Mouse (Mus musculus): Measurements from ENCODE around the gene Tbx2. TPM values are rescaled to one million over a fixed set of nuclear protein-coding genes. Genes with fewer than 3 reads are reported as not detected.

Gene Tbx2
- total and polyA plus RNA-seq, 3 experiments: 0.17 TPM; not detected in 2

DNA sequence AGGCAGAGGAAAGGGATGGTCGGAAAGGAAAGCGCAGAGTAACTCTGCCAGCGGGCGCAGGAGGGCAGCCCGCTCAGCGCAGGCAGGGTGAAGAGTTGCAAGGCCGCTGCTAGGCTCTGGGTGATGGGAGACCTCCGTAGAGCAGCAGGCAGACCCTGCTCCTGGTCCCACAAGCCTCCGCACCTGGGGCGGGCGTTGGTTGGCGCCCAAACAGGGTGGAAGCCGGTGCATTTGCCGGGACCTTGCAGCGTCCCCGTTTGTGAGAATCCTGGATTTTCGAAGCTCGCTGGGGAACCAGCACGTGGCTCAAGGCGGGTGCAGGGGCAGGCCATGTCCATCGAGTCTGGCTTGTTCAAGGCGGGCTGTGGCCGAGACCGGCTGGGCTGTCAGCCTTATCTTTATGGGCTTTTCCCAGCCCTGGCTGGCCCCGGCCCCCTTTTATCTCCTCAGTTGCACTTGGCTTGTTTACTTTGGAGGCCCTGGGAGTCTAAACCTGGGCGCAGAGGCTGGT is 56.2 kb downstream of the Tbx2 start:
- Histone ChIP-seq H3K27me3 (replicated peaks) (peaks cover 2% of the 10 kb centered on the region), H3K27ac (ENCODE audit: insufficient read depth, low read depth) (no peak overlapping the region), H3K79me2 (replicated peaks; ENCODE audit: control insufficient read depth, extremely low read depth, insufficient read depth, poor library complexity, severe bottlenecking) (no peaks in the 10 kb centered on the region), H3K9ac (ENCODE audit: insufficient read depth, low read depth) (no peak overlapping the region), H3K4me3 (replicated peaks in 1 of 3; ENCODE audit: low read depth in 2 of 3, low read length in 2 of 3, poor library complexity in 1 of 3) (no peak overlapping the region), H3K4me2 (ENCODE audit: insufficient read depth, low read depth, poor library complexity, severe bottlenecking) (no peak overlapping the region), H3K4me1 (ENCODE audit: control insufficient read depth in 1 of 2, insufficient read depth in 2 of 2) (peaks cover 20 to 33% of the 10 kb centered on the region in 2 experiments), H3K36me3 (replicated peaks in 1 of 2; ENCODE audit: control insufficient read depth in 1 of 2, insufficient read depth in 1 of 2, low read length in 1 of 2) (no peaks in the 10 kb centered on the region), H3K9me3 (replicated peaks; ENCODE audit: low read length) (no peaks in the 10 kb centered on the region)
- TF ChIP-seq MYC (IDR thresholded peaks at IDR 0.05; ENCODE audit: low read depth, low read length) (no peak), EP300 (IDR thresholded peaks at IDR 0.05; ENCODE audit: low read length) (no peak), NELFE (IDR thresholded peaks at IDR 0.05; ENCODE audit: low read depth, low read length) (no peak), MAFK (IDR thresholded peaks at IDR 0.05; ENCODE audit: insufficient replicate concordance, low read length) (no peak), IRF4 (IDR thresholded peaks at IDR 0.05; ENCODE audit: low read depth, low read length) (no peak), KAT2A (IDR thresholded peaks at IDR 0.05; ENCODE audit: insufficient replicate concordance, low read length) (no peak), HCFC1 (IDR thresholded peaks at IDR 0.05; ENCODE audit: low read depth, low read length) (no peak), CTCF (conservative IDR thresholded peaks at IDR 0.05 in 1 of 2, IDR thresholded peaks at IDR 0.05 in 1 of 2; ENCODE audit: low read depth in 2 of 2, low read length in 2 of 2) (no peak), NRF1 (IDR thresholded peaks at IDR 0.05; ENCODE audit: low read depth, low read length) (no peak), MEF2A (IDR thresholded peaks at IDR 0.05; ENCODE audit: borderline replicate concordance, low read depth, low read length) (no peak)
- no peak for DNase-seq (ENCODE audit: extremely low read depth)
- in situ Hi-C loops (cut with MboI; ENCODE audit: low pct_ligation_motif_present, low pct_unique_long_range_greater_than_20kb, low sequenced_read_pairs): no loop called here
- dilution Hi-C loops (cut with MboI; ENCODE audit: extremely low pct_ligation_motif_present, extremely low pct_unique_long_range_greater_than_20kb, low sequenced_read_pairs): no loop called here

DNA sequence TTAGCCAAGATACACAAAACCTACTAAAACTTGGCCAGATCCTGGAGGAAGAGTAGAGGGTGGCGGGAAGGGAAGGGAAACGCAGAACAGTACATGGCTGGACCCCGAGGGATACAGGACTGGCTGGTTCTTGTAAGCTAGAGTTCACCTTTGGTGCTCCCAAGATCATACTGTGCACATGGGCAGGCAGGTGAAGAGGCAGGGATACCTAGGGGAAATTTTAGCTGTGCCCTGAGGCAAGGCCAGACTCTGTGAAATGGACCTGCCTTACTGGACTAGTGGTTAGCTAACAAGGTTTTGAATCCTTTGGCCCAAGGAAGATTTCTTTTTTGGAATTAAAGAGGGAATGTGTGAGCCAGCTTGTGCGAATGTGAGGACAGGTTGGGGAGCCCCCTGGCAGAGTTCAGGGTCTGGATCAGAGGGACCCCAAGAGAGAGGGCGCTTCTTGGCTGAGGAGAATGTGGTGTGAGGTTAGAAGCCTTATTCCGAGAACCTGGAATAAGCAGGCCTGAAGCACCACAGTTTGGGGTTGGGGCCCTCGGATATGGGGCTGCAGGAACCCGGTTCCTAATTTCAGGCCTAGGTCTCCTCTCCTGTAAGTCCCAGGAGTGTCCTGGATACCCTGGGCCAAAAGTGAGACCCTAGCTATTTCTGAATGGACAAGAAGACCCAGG is 56.8 kb downstream of the Tbx2 start:
- H3K9ac ChIP-seq (ENCODE audit: insufficient read depth, low read depth): no peak overlapping the region
- H3K79me2 ChIP-seq (replicated peaks; ENCODE audit: control insufficient read depth, extremely low read depth, insufficient read depth, poor library complexity, severe bottlenecking): no peaks in the 10 kb centered on the region
- no peak overlapping the region for H3K4me2 ChIP-seq (ENCODE audit: insufficient read depth, low read depth, poor library complexity, severe bottlenecking)
- no peak for DNase-seq (ENCODE audit: extremely low read depth)
- peaks cover 2% of the 10 kb centered on the region for H3K27me3 ChIP-seq (replicated peaks)
- in situ Hi-C loops (cut with MboI; ENCODE audit: low pct_ligation_motif_present, low pct_unique_long_range_greater_than_20kb, low sequenced_read_pairs): no loop called here
- H3K27ac ChIP-seq (ENCODE audit: insufficient read depth, low read depth): no peak overlapping the region
- H3K9me3 ChIP-seq (replicated peaks; ENCODE audit: low read length): no peaks in the 10 kb centered on the region
- no peak for TF ChIP-seq MEF2A (IDR thresholded peaks at IDR 0.05; ENCODE audit: borderline replicate concordance, low read depth, low read length)
- no peak for TF ChIP-seq TBP (conservative IDR thresholded peaks at IDR 0.05; ENCODE audit: low read depth, low read length)
- no peak for TF ChIP-seq MAZ (IDR thresholded peaks at IDR 0.05; ENCODE audit: low read depth, low read length)
- TF ChIP-seq ZNF384 (IDR thresholded peaks at IDR 0.05; ENCODE audit: low read depth, low read length): no peak
- no peak for TF ChIP-seq MAX (IDR thresholded peaks at IDR 0.05; ENCODE audit: low read length)
- TF ChIP-seq USF2 (conservative IDR thresholded peaks at IDR 0.05; ENCODE audit: low read depth, low read length): no peak
- TF ChIP-seq CHD2 (IDR thresholded peaks at IDR 0.05; ENCODE audit: low read length): no peak
- no peak for TF ChIP-seq RAD21 (IDR thresholded peaks at IDR 0.05; ENCODE audit: low read depth, low read length)
- no peak for TF ChIP-seq ZMIZ1 (IDR thresholded peaks at IDR 0.05; ENCODE audit: low read depth, low read length)
- TF ChIP-seq ZKSCAN1 (IDR thresholded peaks at IDR 0.05; ENCODE audit: borderline replicate concordance, low read depth, low read length): no peak
- no peak for TF ChIP-seq JUND (conservative IDR thresholded peaks at IDR 0.05; ENCODE audit: low read depth, low read length)
- TF ChIP-seq ELF1 (IDR thresholded peaks at IDR 0.05; ENCODE audit: low read depth, low read length): no peak
- no peak for TF ChIP-seq POLR2A (IDR thresholded peaks at IDR 0.05; ENCODE audit: low read depth, low read length)
- no peak for TF ChIP-seq GABPA (IDR thresholded peaks at IDR 0.05; ENCODE audit: insufficient replicate concordance, low read depth, low read length)
- TF ChIP-seq IRF4 (IDR thresholded peaks at IDR 0.05; ENCODE audit: low read depth, low read length): no peak
- TF ChIP-seq SIN3A (IDR thresholded peaks at IDR 0.05; ENCODE audit: low read length): no peak
- TF ChIP-seq UBTF (IDR thresholded peaks at IDR 0.05; ENCODE audit: low read depth, low read length): no peak
- no peak for TF ChIP-seq PAX5 (IDR thresholded peaks at IDR 0.05; ENCODE audit: low read length)
- peaks cover 20 to 37% of the 10 kb centered on the region in 2 experiments for H3K4me1 ChIP-seq (ENCODE audit: control insufficient read depth in 1 of 2, insufficient read depth in 2 of 2)
- dilution Hi-C loops (cut with MboI; ENCODE audit: extremely low pct_ligation_motif_present, extremely low pct_unique_long_range_greater_than_20kb, low sequenced_read_pairs): no loop called here
- no peaks in the 10 kb centered on the region for H3K36me3 ChIP-seq (replicated peaks in 1 of 2; ENCODE audit: control insufficient read depth in 1 of 2, insufficient read depth in 1 of 2, low read length in 1 of 2)
- no peak overlapping the region for H3K4me3 ChIP-seq (replicated peaks in 1 of 3; ENCODE audit: low read depth in 2 of 3, low read length in 2 of 3, poor library complexity in 1 of 3)
